Mouse (Mus musculus): Measurements from ENCODE around the gene Tmem214.
A peak's percentile ranks its signal among the peaks of the same experiment; 100 is the strongest.

Gene Tmem214

GRCm38 (mm10) chr5:30867712-30868111 lies at the start of gene Tmem214:
Gene Tmem214 (plus strand): TSS chr5:30868012.
- no peak for DNase-seq (ENCODE audit: low read depth)

GRCm38 (mm10) chr5:30818758-30819309 lies 49.0 kb upstream of the Tmem214 start:
- no peak for DNase-seq (ENCODE audit: low read depth)

- no peak for DNase-seq (ENCODE audit: low read depth)
Measured at GRCm38 (mm10) chr5:30822689-30823088, 45.1 kb upstream of the Tmem214 start.

- DNase-seq (ENCODE audit: low read depth) = no peak
Measured at GRCm38 (mm10) chr5:30823091-30823490, 44.7 kb upstream of the Tmem214 start.

- no peak for DNase-seq (ENCODE audit: low read depth)
Measured at GRCm38 (mm10) chr5:30824124-30824988, 43.5 kb upstream of the Tmem214 start.

- DNase-seq (ENCODE audit: low read depth) = no peak
Measured at GRCm38 (mm10) chr5:30825166-30825565, 42.6 kb upstream of the Tmem214 start.

- DNase-seq (ENCODE audit: low read depth) = no peak
Measured at GRCm38 (mm10) chr5:30825821-30826220, 42.0 kb upstream of the Tmem214 start.

- DNase-seq (ENCODE audit: low read depth) = no peak
Measured at GRCm38 (mm10) chr5:30833416-30833815, 34.4 kb upstream of the Tmem214 start.

- no peak for DNase-seq (ENCODE audit: low read depth)
Measured at GRCm38 (mm10) chr5:30839731-30840130, 28.1 kb upstream of the Tmem214 start.

- no peak for DNase-seq (ENCODE audit: low read depth)
Measured at GRCm38 (mm10) chr5:30841896-30842295, 25.9 kb upstream of the Tmem214 start.

- DNase-seq (ENCODE audit: low read depth) = no peak
Measured at GRCm38 (mm10) chr5:30849891-30850555, 17.8 kb upstream of the Tmem214 start.

- DNase-seq (ENCODE audit: low read depth) = no peak
Measured at GRCm38 (mm10) chr5:30850556-30850925, 17.3 kb upstream of the Tmem214 start.

- DNase-seq (ENCODE audit: low read depth) = no peak
Measured at GRCm38 (mm10) chr5:30853522-30853921, 14.3 kb upstream of the Tmem214 start.

GRCm38 (mm10) chr5:30855674-30856073 lies 12.1 kb upstream of the Tmem214 start:
- DNase-seq (ENCODE audit: low read depth) = no peak

- no peak for DNase-seq (ENCODE audit: low read depth)
Measured at GRCm38 (mm10) chr5:30856124-30856523, 11.7 kb upstream of the Tmem214 start.

- no peak for DNase-seq (ENCODE audit: low read depth)
Measured at GRCm38 (mm10) chr5:30863852-30864251, 4.0 kb upstream of the Tmem214 start.

- no peak for DNase-seq (ENCODE audit: low read depth)
Measured at GRCm38 (mm10) chr5:30864322-30864721, 3.5 kb upstream of the Tmem214 start.

GRCm38 (mm10) chr5:30866871-30867270 lies 941 bp upstream of the Tmem214 start:
- no peak for DNase-seq (ENCODE audit: low read depth)

GRCm38 (mm10) chr5:30868981-30869380 lies 1.2 kb downstream of the Tmem214 start:
- DNase-seq (ENCODE audit: low read depth) = no peak

GRCm38 (mm10) chr5:30869405-30870130 lies 1.8 kb downstream of the Tmem214 start:
- peak; percentile 79 for DNase-seq (ENCODE audit: low read depth)

- DNase-seq (ENCODE audit: low read depth) = no peak
Measured at GRCm38 (mm10) chr5:30870131-30870406, 2.3 kb downstream of the Tmem214 start.

GRCm38 (mm10) chr5:30872574-30872973 lies 4.8 kb downstream of the Tmem214 start:
- DNase-seq (ENCODE audit: low read depth) = no peak

GRCm38 (mm10) chr5:30874365-30874764 lies 6.6 kb downstream of the Tmem214 start:
- DNase-seq (ENCODE audit: low read depth) = no peak
